Mouse (Mus musculus) megakaryocyte-erythroid progenitor cell, adult 5-6 weeks (primary cell): Measurements from ENCODE around the gene Tbcd. TPM values are rescaled to one million over a fixed set of nuclear protein-coding genes. Genes with fewer than 3 reads are reported as not detected.
A peak's percentile ranks its signal among the peaks of the same experiment; 100 is the strongest.

Source experiments
- ATAC-seq: replicated peaks from 2 replicates; pipeline ENCODE4 v1.8.0; 2016; ENCODE audit warnings: mild to moderate bottlenecking, inconsistent platforms; ENCODE audit not compliant: severe bottlenecking, poor library complexity, low FRiP score, low TSS enrichment
- total RNA-seq, 2 experiments: library from RNA; stranded (forward) in 1 of 2; stranded (reverse) in 1 of 2; fragments of 200-1000, 215-1000 nt in 1 of 2; fragments of >200 nt in 1 of 2; fragmentation: Nextera tagmentation in 1 of 2; gene quantifications; 2 replicates each; pipeline ENCODE4 v1.2.3; 2014 to 2017

Tbcd gene
- total RNA-seq, 2 experiments from 2014 or later: 64.2 to 105 TPM

GRCm38 (mm10) chr11:121474831-121475230, 23.1 kb downstream of the Tbcd start:
- no peak for ATAC-seq

- ATAC-seq: peak; percentile 69
Measured at GRCm38 (mm10) chr11:121475699-121476415, 24.1 kb downstream of the Tbcd start.

- ATAC-seq: peak; percentile 67
Measured at GRCm38 (mm10) chr11:121479476-121480203, 27.9 kb downstream of the Tbcd start.

GRCm38 (mm10) chr11:121481129-121481528, 29.4 kb downstream of the Tbcd start:
- no peak for ATAC-seq

GRCm38 (mm10) chr11:121485882-121486281, 34.1 kb downstream of the Tbcd start:
- no peak for ATAC-seq

- ATAC-seq: no peak
Measured at GRCm38 (mm10) chr11:121490651-121491050, 38.9 kb downstream of the Tbcd start.

- ATAC-seq: no peak
Measured at GRCm38 (mm10) chr11:121500595-121500994, 48.8 kb downstream of the Tbcd start.

- ATAC-seq: peak; percentile 72
Measured at GRCm38 (mm10) chr11:121501525-121501924, 49.8 kb downstream of the Tbcd start.

- ATAC-seq: no peak
Measured at GRCm38 (mm10) chr11:121502000-121502860, 50.5 kb downstream of the Tbcd start.

GRCm38 (mm10) chr11:121508478-121508877, 56.7 kb downstream of the Tbcd start:
- no peak for ATAC-seq

GRCm38 (mm10) chr11:121510512-121511246, 58.9 kb downstream of the Tbcd start:
- ATAC-seq: no peak

GRCm38 (mm10) chr11:121512896-121513572, 61.3 kb downstream of the Tbcd start:
- no peak for ATAC-seq

- ATAC-seq: no peak
Measured at GRCm38 (mm10) chr11:121515996-121516395, 64.2 kb downstream of the Tbcd start.

GRCm38 (mm10) chr11:121516906-121517305, 65.2 kb downstream of the Tbcd start:
- ATAC-seq: no peak

- ATAC-seq: no peak
Measured at GRCm38 (mm10) chr11:121517687-121518465, 66.1 kb downstream of the Tbcd start.

- no peak for ATAC-seq
Measured at GRCm38 (mm10) chr11:121519131-121519530, 67.4 kb downstream of the Tbcd start, which contains the start of gene Zfp750. Gene Zfp750, minus strand, starts transcription at chr11:121519333.

GRCm38 (mm10) chr11:121519703-121520102, 68.0 kb downstream of the Tbcd start:
- ATAC-seq: no peak

- 0 out of 2 replicates have a peak, but pooled peaks have one; percentile 13 for ATAC-seq
Measured at GRCm38 (mm10) chr11:121520761-121521160, 69.0 kb downstream of the Tbcd start.
